Mouse (Mus musculus): ENCODE measurements around the gene Gm21936.
"Not testable (repeated sequence)": the region's sequence is repeated elsewhere in the genome, so short reads cannot be mapped to it uniquely, and the experiment has no call there.

Gm21936 gene

GRCm38 (mm10) chr12:87795212-87795611 lies at the start of gene Gm21936:
Gm21936 (plus strand) TSS chr12:87795512.
- DNase-seq (ENCODE audit: low spot score), result not testable (repeated sequence)

GRCm38 (mm10) chr12:87775655-87776054 lies 19.7 kb upstream of the Gm21936 start, which contains the start of gene Gm21319:
Gm21319 (minus strand) TSS chr12:87775755.
- not testable (repeated sequence) for DNase-seq (ENCODE audit: low spot score)

- DNase-seq (ENCODE audit: low spot score), result not testable (repeated sequence)
Observed at GRCm38 (mm10) chr12:87797971-87798370, 2.7 kb downstream of the Gm21936 start.

- DNase-seq (ENCODE audit: low spot score), result not testable (repeated sequence)
Observed at GRCm38 (mm10) chr12:87816277-87816676, 21.0 kb downstream of the Gm21936 start, which contains the start of gene BB287469. BB287469 (plus strand) TSS chr12:87816577.

GRCm38 (mm10) chr12:87842239-87842638 lies 46.9 kb downstream of the Gm21936 start, which contains the start of gene Gm2001:
Gm2001 (minus strand) TSS chr12:87842339.
- not testable (repeated sequence) for DNase-seq (ENCODE audit: low spot score)

Data from urinary bladder, postnatal 10 days (tissue).